Mouse (Mus musculus) embryo, embryonic 10.5 days (tissue): ENCODE data around the gene Kmt2e.

Experiments
- DNase-seq: peaks from one replicate; pipeline ENCODE4 v3.0.0-alpha.2; 2015; ENCODE audit warnings: low spot score

Kmt2e gene

GRCm38 (mm10) chr5:23433720-23434597 is at the start of gene Kmt2e:
Gene Kmt2e, plus strand, starts transcription at chr5:23434441.
- DNase-seq: peak; percentile 89

- DNase-seq: no peak
Observed at GRCm38 (mm10) chr5:23385136-23385535, 49.1 kb upstream of the Kmt2e start.

- DNase-seq: no peak
Observed at GRCm38 (mm10) chr5:23385763-23386217, 48.5 kb upstream of the Kmt2e start.

- DNase-seq: peak; percentile 93
Observed at GRCm38 (mm10) chr5:23386562-23387312, 47.5 kb upstream of the Kmt2e start.

- DNase-seq: no peak
Observed at GRCm38 (mm10) chr5:23387313-23387666, 47.0 kb upstream of the Kmt2e start.

- DNase-seq: no peak
Observed at GRCm38 (mm10) chr5:23388091-23388490, 46.1 kb upstream of the Kmt2e start.

- no peak for DNase-seq
Observed at GRCm38 (mm10) chr5:23389601-23390305, 44.5 kb upstream of the Kmt2e start.

GRCm38 (mm10) chr5:23391714-23392113 is 42.5 kb upstream of the Kmt2e start:
- DNase-seq: no peak

- DNase-seq: no peak
Observed at GRCm38 (mm10) chr5:23393870-23394269, 40.4 kb upstream of the Kmt2e start.

GRCm38 (mm10) chr5:23394366-23395145 is 39.7 kb upstream of the Kmt2e start:
- no peak for DNase-seq

- DNase-seq: no peak
Observed at GRCm38 (mm10) chr5:23395721-23396120, 38.5 kb upstream of the Kmt2e start.

GRCm38 (mm10) chr5:23396756-23397155 is 37.5 kb upstream of the Kmt2e start:
- no peak for DNase-seq

- DNase-seq: no peak
Observed at GRCm38 (mm10) chr5:23400156-23400555, 34.1 kb upstream of the Kmt2e start.

- no peak for DNase-seq
Observed at GRCm38 (mm10) chr5:23400868-23401267, 33.4 kb upstream of the Kmt2e start.

GRCm38 (mm10) chr5:23401368-23401767 is 32.9 kb upstream of the Kmt2e start:
- no peak for DNase-seq

- DNase-seq: no peak
Observed at GRCm38 (mm10) chr5:23401999-23402398, 32.2 kb upstream of the Kmt2e start.

- no peak for DNase-seq
Observed at GRCm38 (mm10) chr5:23403161-23403560, 31.1 kb upstream of the Kmt2e start.

GRCm38 (mm10) chr5:23405666-23406404 is 28.4 kb upstream of the Kmt2e start:
- no peak for DNase-seq

GRCm38 (mm10) chr5:23406405-23406745 is 27.9 kb upstream of the Kmt2e start:
- no peak for DNase-seq

- DNase-seq: no peak
Observed at GRCm38 (mm10) chr5:23408106-23408505, 26.1 kb upstream of the Kmt2e start.
